Mouse (Mus musculus): ENCODE results near the gene Sgcd. TPM values are rescaled to one million over a fixed set of nuclear protein-coding genes. Genes with fewer than 3 reads are reported as not detected.

Sgcd gene
- polyA plus RNA-seq, 1 experiment = 6.1 TPM

GRCm38 (mm10) chr11:47071161-47071560, 917.6 kb downstream of the Sgcd start:
- TF ChIP-seq POLR2A (IDR thresholded peaks at IDR 0.05; ENCODE audit: borderline replicate concordance, extremely low read depth, insufficient read depth, insufficient read length, poor library complexity, severe bottlenecking) = no peak
- TF ChIP-seq CTCF (IDR thresholded peaks at IDR 0.05; ENCODE audit: borderline replicate concordance, extremely low read depth, insufficient read depth, insufficient read length) = no peak
- DNase-seq (ENCODE audit: low read depth) = no peak

- no peak for TF ChIP-seq CTCF (IDR thresholded peaks at IDR 0.05; ENCODE audit: borderline replicate concordance, extremely low read depth, insufficient read depth, insufficient read length)
- TF ChIP-seq POLR2A (IDR thresholded peaks at IDR 0.05; ENCODE audit: borderline replicate concordance, extremely low read depth, insufficient read depth, insufficient read length, poor library complexity, severe bottlenecking) = no peak
- DNase-seq (ENCODE audit: low read depth) = peak; percentile 62
Observed at GRCm38 (mm10) chr11:47069769-47070384, 918.9 kb downstream of the Sgcd start.

- no peak for DNase-seq (ENCODE audit: low read depth)
- TF ChIP-seq POLR2A (IDR thresholded peaks at IDR 0.05; ENCODE audit: borderline replicate concordance, extremely low read depth, insufficient read depth, insufficient read length, poor library complexity, severe bottlenecking) (no peak), CTCF (IDR thresholded peaks at IDR 0.05; ENCODE audit: borderline replicate concordance, extremely low read depth, insufficient read depth, insufficient read length) (no peak)
Observed at GRCm38 (mm10) chr11:47063690-47064089, 925.1 kb downstream of the Sgcd start.

GRCm38 (mm10) chr11:47050390-47050789, 938.4 kb downstream of the Sgcd start:
- TF ChIP-seq CTCF (IDR thresholded peaks at IDR 0.05; ENCODE audit: borderline replicate concordance, extremely low read depth, insufficient read depth, insufficient read length) = no peak
- peak; percentile 52 for DNase-seq (ENCODE audit: low read depth)

- TF ChIP-seq POLR2A (IDR thresholded peaks at IDR 0.05; ENCODE audit: borderline replicate concordance, extremely low read depth, insufficient read depth, insufficient read length, poor library complexity, severe bottlenecking) (no peak), CTCF (IDR thresholded peaks at IDR 0.05; ENCODE audit: borderline replicate concordance, extremely low read depth, insufficient read depth, insufficient read length) (no peak)
Observed at GRCm38 (mm10) chr11:47049756-47050155, 939.0 kb downstream of the Sgcd start.

GRCm38 (mm10) chr11:47032318-47032717, 956.5 kb downstream of the Sgcd start:
- TF ChIP-seq CTCF (IDR thresholded peaks at IDR 0.05; ENCODE audit: borderline replicate concordance, extremely low read depth, insufficient read depth, insufficient read length) = no peak
- no peak for TF ChIP-seq POLR2A (IDR thresholded peaks at IDR 0.05; ENCODE audit: borderline replicate concordance, extremely low read depth, insufficient read depth, insufficient read length, poor library complexity, severe bottlenecking)

More at GRCm38 (mm10) chr11:47049756-47050155, 939.0 kb downstream of the Sgcd start:
- DNase-seq (ENCODE audit: low read depth) = no peak

GRCm38 (mm10) chr11:47020874-47021273, 967.9 kb downstream of the Sgcd start:
- TF ChIP-seq CTCF (IDR thresholded peaks at IDR 0.05; ENCODE audit: borderline replicate concordance, extremely low read depth, insufficient read depth, insufficient read length) (no peak), POLR2A (IDR thresholded peaks at IDR 0.05; ENCODE audit: borderline replicate concordance, extremely low read depth, insufficient read depth, insufficient read length, poor library complexity, severe bottlenecking) (no peak)
- no peak for DNase-seq (ENCODE audit: low read depth)

More at GRCm38 (mm10) chr11:47032318-47032717, 956.5 kb downstream of the Sgcd start:
- DNase-seq (ENCODE audit: low read depth) = no peak

- TF ChIP-seq POLR2A (IDR thresholded peaks at IDR 0.05; ENCODE audit: borderline replicate concordance, extremely low read depth, insufficient read depth, insufficient read length, poor library complexity, severe bottlenecking) = no peak
- TF ChIP-seq CTCF (IDR thresholded peaks at IDR 0.05; ENCODE audit: borderline replicate concordance, extremely low read depth, insufficient read depth, insufficient read length) = no peak
- peak; percentile 85 for DNase-seq (ENCODE audit: low read depth)
Observed at GRCm38 (mm10) chr11:47018139-47018538, 970.6 kb downstream of the Sgcd start.

GRCm38 (mm10) chr11:47015683-47016082, 973.1 kb downstream of the Sgcd start:
- DNase-seq (ENCODE audit: low read depth) = peak; percentile 32
- TF ChIP-seq CTCF (IDR thresholded peaks at IDR 0.05; ENCODE audit: borderline replicate concordance, extremely low read depth, insufficient read depth, insufficient read length) = no peak

- no peak for DNase-seq (ENCODE audit: low read depth)
- TF ChIP-seq CTCF (IDR thresholded peaks at IDR 0.05; ENCODE audit: borderline replicate concordance, extremely low read depth, insufficient read depth, insufficient read length) (no peak), POLR2A (IDR thresholded peaks at IDR 0.05; ENCODE audit: borderline replicate concordance, extremely low read depth, insufficient read depth, insufficient read length, poor library complexity, severe bottlenecking) (no peak)
Observed at GRCm38 (mm10) chr11:47014278-47014677, 974.5 kb downstream of the Sgcd start.

GRCm38 (mm10) chr11:47010166-47010565, 978.6 kb downstream of the Sgcd start:
- peak; percentile 20 for DNase-seq (ENCODE audit: low read depth)
- TF ChIP-seq CTCF (IDR thresholded peaks at IDR 0.05; ENCODE audit: borderline replicate concordance, extremely low read depth, insufficient read depth, insufficient read length) (peak; percentile 0; the same call in 1 of the 2 replicates), POLR2A (IDR thresholded peaks at IDR 0.05; ENCODE audit: borderline replicate concordance, extremely low read depth, insufficient read depth, insufficient read length, poor library complexity, severe bottlenecking) (no peak)

- no peak for DNase-seq (ENCODE audit: low read depth)
- TF ChIP-seq POLR2A (IDR thresholded peaks at IDR 0.05; ENCODE audit: borderline replicate concordance, extremely low read depth, insufficient read depth, insufficient read length, poor library complexity, severe bottlenecking) (no peak), CTCF (IDR thresholded peaks at IDR 0.05; ENCODE audit: borderline replicate concordance, extremely low read depth, insufficient read depth, insufficient read length) (no peak)
Observed at GRCm38 (mm10) chr11:47005301-47005875, 983.4 kb downstream of the Sgcd start.
